Mouse (Mus musculus): Measurements from ENCODE around the gene Pygo2.
A peak's percentile ranks its signal among the peaks of the same experiment; 100 is the strongest.

DNA sequence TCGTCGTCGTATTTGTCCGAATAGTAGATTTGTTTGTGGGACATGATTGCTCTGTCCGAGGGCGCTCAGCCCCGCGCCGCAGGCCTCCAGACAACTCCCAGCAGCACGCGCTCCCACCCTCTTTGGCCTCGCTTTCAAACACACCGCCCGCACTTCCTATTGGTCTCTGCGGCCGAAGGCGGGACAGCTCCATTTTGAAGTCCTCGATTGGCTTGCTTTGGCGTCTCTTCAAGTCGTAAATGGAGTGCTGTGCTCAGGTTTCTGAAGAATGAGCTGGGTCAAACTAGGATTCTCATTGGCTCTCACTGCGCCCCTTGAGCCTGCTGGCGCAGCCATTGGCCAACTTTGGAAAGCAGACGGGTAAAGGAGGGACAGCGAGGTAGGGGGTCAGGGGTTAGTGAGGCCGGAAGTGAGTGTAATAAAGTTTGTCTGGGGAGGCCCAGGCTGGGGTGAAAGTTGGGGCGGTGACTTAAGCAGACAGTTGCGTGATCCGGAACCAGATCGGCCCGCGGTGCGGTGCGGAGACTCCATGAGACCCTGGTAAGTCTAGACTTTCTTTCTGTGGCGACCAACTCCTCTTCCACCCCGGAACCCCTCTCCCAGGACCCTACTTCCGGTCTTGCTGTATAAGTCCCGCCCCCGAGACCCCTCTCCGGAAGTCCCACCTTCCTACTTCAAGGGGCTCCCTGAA is 11.7 kb upstream of the Pygo2 start, which contains the start of the genes Cks1b and Shc1:
- TF ChIP-seq POLR2A (IDR thresholded peaks at IDR 0.05; ENCODE audit: borderline replicate concordance, control insufficient read depth, low read depth, low read length) (peak; percentile 86), CTCF (IDR thresholded peaks at IDR 0.05; ENCODE audit: control insufficient read depth, insufficient read depth, low read length) (no peak)
